Mouse (Mus musculus): Measurements from ENCODE around the gene Csf3r. TPM values are rescaled to one million over a fixed set of nuclear protein-coding genes. Genes with fewer than 3 reads are reported as not detected.
A peak's percentile ranks its signal among the peaks of the same experiment; 100 is the strongest.

Gene Csf3r
- polyA plus RNA-seq, 1 experiment from 2014 or later: 0.39 TPM

DNA sequence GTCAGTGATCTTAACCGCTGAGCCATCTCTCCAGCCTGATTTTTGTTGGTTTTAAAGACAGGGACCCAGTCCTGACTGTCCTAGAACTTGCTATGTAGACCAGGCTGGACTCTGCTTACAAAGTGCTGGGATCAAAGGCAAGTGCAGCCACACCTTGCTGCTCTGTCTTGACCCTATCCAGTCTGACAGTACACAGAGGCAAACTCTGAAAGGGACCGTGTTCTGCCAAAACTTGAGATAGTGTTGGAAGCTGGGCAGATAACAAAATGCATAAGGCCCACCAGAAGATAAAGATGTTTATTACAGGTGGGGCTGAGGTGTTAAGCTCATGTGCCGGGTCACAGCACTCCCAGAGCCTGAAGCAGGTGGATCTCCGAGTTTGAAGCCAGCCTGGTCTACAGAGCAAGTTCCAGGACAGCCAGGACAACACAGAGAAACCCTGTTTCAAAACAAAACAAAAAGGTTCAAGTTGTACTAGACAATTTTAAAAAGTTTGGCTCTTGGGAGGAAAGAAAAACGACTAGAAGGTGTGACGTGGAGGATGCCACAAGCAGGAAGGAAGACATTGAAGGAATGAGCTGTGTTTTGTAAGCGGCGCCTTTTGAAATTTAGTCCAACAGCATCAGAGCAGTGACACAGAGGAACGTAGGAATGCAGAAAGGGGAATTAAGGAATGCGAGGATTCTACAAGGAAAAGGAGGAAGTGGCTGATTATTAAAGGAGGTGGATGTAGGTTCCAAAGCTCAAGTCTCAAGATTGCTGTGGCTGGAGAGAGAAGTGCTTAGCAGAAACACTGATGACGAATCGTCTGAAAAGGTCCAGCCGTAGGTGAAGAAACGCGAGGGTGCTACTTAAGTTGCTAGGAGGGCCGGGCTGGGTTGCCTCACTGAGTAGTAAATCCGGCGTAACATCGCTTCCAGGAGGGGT lies 33.1 kb downstream of the Csf3r start:
- WGBS: 15% methylated on average over 19 of the region's 19 CpGs
- Histone ChIP-seq H3K27ac (peak overlapping the region; percentile 46; the same call in 1 of the 2 replicates), H3K9ac (replicated peaks) (peak overlapping the region; percentile 66), H3K36me3 (peaks cover 38% of the 10 kb centered on the region), H3K4me1 (replicated peaks) (peaks cover 18% of the 10 kb centered on the region), H3K9me3 (no peaks in the 10 kb centered on the region), H3K4me3 (replicated peaks) (peak overlapping the region; percentile 62), H3K27me3 (no peaks in the 10 kb centered on the region), H3K4me2 (peak overlapping the region; percentile 85)
- ATAC-seq (ENCODE audit: insufficient number of reproducible peaks, insufficient read depth, low FRiP score, low TSS enrichment, low read depth): no peak

- Histone ChIP-seq H3K4me1 (replicated peaks) (peaks cover 18% of the 10 kb centered on the region), H3K4me2 (peak within 1 kb of the TSS; percentile 85), H3K9ac (replicated peaks) (peak within 1 kb of the TSS; percentile 66), H3K9me3 (no peaks in the 10 kb centered on the region), H3K4me3 (replicated peaks) (peak within 1 kb of the TSS; percentile 62), H3K36me3 (peaks cover 29% of the 10 kb centered on the region), H3K27ac (peak within 1 kb of the TSS; percentile 46; the same call in 1 of the 2 replicates), H3K27me3 (no peaks in the 10 kb centered on the region)
- under 1% methylated on average over 57 of the region's 57 CpGs for WGBS
- peak; percentile 96 for ATAC-seq (ENCODE audit: insufficient number of reproducible peaks, insufficient read depth, low FRiP score, low TSS enrichment, low read depth)
Measured at GRCm38 (mm10) chr4:126058134-126058996, 34.0 kb downstream of the Csf3r start, which contains the start of gene Oscp1. Gene Oscp1, plus strand, starts transcription at chr4:126058565.

DNA sequence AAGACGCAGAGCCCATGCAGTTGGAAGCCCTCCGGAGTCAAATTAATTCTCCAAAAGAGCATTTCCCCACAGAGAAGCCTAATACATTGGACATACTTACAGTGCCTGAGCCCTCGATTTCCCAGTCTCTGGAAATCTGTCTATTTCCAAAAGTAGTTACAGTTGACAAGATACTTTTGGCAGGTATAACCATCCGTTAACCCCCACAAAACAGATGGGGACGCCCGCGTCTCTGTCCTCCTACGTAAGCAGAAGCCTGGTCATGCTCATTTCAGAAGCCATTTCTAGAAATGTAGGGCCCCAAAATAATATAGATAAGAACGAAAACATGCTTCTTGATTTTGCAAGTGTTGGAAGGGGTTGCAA lies 34.6 kb downstream of the Csf3r start:
- Histone ChIP-seq H3K4me1 (replicated peaks) (peaks cover 18% of the 10 kb centered on the region), H3K9me3 (no peaks in the 10 kb centered on the region), H3K4me2 (peak overlapping the region; percentile 85), H3K4me3 (replicated peaks) (peak overlapping the region; percentile 62), H3K27me3 (no peaks in the 10 kb centered on the region), H3K27ac (no peak overlapping the region), H3K9ac (replicated peaks) (peak overlapping the region; percentile 66), H3K36me3 (peaks cover 23% of the 10 kb centered on the region)
- 42% methylated on average over 9 of the region's 9 CpGs for WGBS
- ATAC-seq (ENCODE audit: insufficient number of reproducible peaks, insufficient read depth, low FRiP score, low TSS enrichment, low read depth): no peak

- ATAC-seq (ENCODE audit: insufficient number of reproducible peaks, insufficient read depth, low FRiP score, low TSS enrichment, low read depth): no peak
- 30% methylated on average over 1 of the region's 1 CpGs for WGBS
- no peak overlapping the region for H3K4me3 ChIP-seq (replicated peaks)
- H3K27ac ChIP-seq: no peak overlapping the region
- H3K4me1 ChIP-seq (replicated peaks): peaks cover 10% of the 10 kb centered on the region
- no peak overlapping the region for H3K4me2 ChIP-seq
- H3K9ac ChIP-seq (replicated peaks): no peak overlapping the region
- no peaks in the 10 kb centered on the region for H3K27me3 ChIP-seq
- no peaks in the 10 kb centered on the region for H3K36me3 ChIP-seq
- H3K9me3 ChIP-seq: no peaks in the 10 kb centered on the region
Measured at GRCm38 (mm10) chr4:126062856-126063255, 38.5 kb downstream of the Csf3r start.

DNA sequence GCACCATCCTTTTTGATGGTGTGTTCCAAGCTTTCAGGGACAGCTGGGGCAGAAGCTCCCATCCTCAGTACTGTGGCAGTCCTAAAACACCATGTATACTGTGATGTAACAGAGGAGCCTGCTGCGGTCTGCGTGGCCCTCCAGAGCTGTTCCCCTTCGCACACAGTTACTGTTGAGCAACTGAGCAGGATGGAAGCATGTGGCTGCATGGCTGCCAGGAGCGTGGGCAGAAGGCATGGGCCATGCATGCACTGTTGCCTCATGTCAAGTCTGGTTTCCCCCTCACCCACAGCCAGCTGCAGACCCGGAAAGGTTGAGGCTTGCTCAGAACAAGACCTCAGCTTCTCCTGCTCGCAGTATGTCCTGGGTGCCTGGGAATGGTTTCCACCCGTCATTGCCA lies 40.9 kb downstream of the Csf3r start:
- WGBS: 88% methylated on average over 7 of the region's 7 CpGs

GRCm38 (mm10) chr4:126067401-126068077 lies 43.2 kb downstream of the Csf3r start:
- Histone ChIP-seq H3K9ac (replicated peaks) (no peak overlapping the region), H3K36me3 (no peaks in the 10 kb centered on the region), H3K27me3 (no peaks in the 10 kb centered on the region), H3K27ac (no peak overlapping the region), H3K4me1 (replicated peaks) (no peaks in the 10 kb centered on the region), H3K9me3 (0 out of 2 replicates have a peak, but pooled peaks cover 3% of the 10 kb centered on the region), H3K4me2 (no peak overlapping the region), H3K4me3 (replicated peaks) (no peak overlapping the region)
- 68% methylated on average over 15 of the region's 15 CpGs for WGBS
- ATAC-seq (ENCODE audit: insufficient number of reproducible peaks, insufficient read depth, low FRiP score, low TSS enrichment, low read depth): no peak

More for the DNA sequence above, 40.9 kb downstream of the Csf3r start:
- Histone ChIP-seq H3K4me1 (replicated peaks) (no peaks in the 10 kb centered on the region), H3K4me2 (no peak overlapping the region), H3K9me3 (0 out of 2 replicates have a peak, but pooled peaks cover 3% of the 10 kb centered on the region), H3K27ac (no peak overlapping the region), H3K36me3 (no peaks in the 10 kb centered on the region), H3K27me3 (no peaks in the 10 kb centered on the region), H3K4me3 (replicated peaks) (no peak overlapping the region), H3K9ac (replicated peaks) (no peak overlapping the region)
- ATAC-seq (ENCODE audit: insufficient number of reproducible peaks, insufficient read depth, low FRiP score, low TSS enrichment, low read depth): no peak

- Histone ChIP-seq H3K27me3 (no peaks in the 10 kb centered on the region), H3K9me3 (0 out of 2 replicates have a peak, but pooled peaks cover 3% of the 10 kb centered on the region), H3K27ac (no peak overlapping the region), H3K9ac (replicated peaks) (no peak overlapping the region), H3K4me1 (replicated peaks) (no peaks in the 10 kb centered on the region), H3K36me3 (no peaks in the 10 kb centered on the region), H3K4me3 (replicated peaks) (no peak overlapping the region), H3K4me2 (no peak overlapping the region)
- 88% methylated on average over 6 of the region's 6 CpGs for WGBS
- ATAC-seq (ENCODE audit: insufficient number of reproducible peaks, insufficient read depth, low FRiP score, low TSS enrichment, low read depth): no peak
Measured at GRCm38 (mm10) chr4:126068842-126069241, 44.5 kb downstream of the Csf3r start.

DNA sequence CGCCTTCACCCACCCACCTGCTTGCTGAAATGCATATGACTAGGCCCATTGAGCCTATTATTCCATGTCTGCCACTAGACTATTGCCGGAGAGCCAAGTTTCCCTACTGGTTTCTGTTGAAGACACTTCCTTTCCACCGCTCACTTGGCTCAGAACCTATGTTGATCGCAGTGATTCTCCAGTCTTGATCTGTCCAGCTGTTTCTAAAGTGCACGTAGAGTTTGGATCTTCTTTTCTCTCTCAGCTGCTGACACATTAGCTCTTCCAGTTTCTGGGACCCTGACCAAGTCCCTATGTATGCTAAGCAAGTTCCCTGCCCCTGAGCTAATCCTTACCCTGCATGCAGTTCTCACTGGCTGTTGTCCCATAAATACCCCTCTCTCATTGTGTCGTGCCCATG lies 53.5 kb downstream of the Csf3r start:
- WGBS: 82% methylated on average over 6 of the region's 6 CpGs
- ATAC-seq (ENCODE audit: insufficient number of reproducible peaks, insufficient read depth, low FRiP score, low TSS enrichment, low read depth): no peak
- Histone ChIP-seq H3K4me3 (replicated peaks) (no peak overlapping the region), H3K36me3 (no peaks in the 10 kb centered on the region), H3K4me2 (no peak overlapping the region), H3K4me1 (replicated peaks) (no peaks in the 10 kb centered on the region), H3K9me3 (no peaks in the 10 kb centered on the region), H3K27ac (no peak overlapping the region), H3K27me3 (no peaks in the 10 kb centered on the region), H3K9ac (replicated peaks) (no peak overlapping the region)

DNA sequence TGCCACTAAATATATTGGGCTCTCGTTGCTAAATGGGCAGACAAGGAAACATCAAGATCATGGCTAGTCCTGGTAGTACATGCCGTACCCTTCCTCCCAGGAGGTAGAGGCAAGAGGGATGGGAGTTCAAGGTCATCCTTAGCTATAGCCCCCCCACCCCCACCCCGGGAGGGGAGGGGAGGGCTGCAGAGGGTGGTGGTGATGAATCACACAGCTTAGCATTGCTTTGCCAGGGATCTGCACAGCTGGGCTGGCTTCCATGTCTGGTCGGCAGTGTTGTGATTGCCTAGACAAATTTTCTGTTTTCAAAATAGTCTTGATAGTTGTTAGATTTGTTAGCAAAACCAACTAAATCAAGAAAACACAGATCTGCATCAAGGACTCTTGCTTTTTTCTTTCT lies 54.9 kb downstream of the Csf3r start:
- H3K9me3 ChIP-seq: no peaks in the 10 kb centered on the region
- 75% methylated on average over 4 of the region's 4 CpGs for WGBS
- no peak for ATAC-seq (ENCODE audit: insufficient number of reproducible peaks, insufficient read depth, low FRiP score, low TSS enrichment, low read depth)
- no peak overlapping the region for H3K4me2 ChIP-seq
- no peaks in the 10 kb centered on the region for H3K36me3 ChIP-seq
- H3K27me3 ChIP-seq: no peaks in the 10 kb centered on the region
- H3K4me3 ChIP-seq (replicated peaks): no peak overlapping the region
- H3K4me1 ChIP-seq (replicated peaks): no peaks in the 10 kb centered on the region
- no peak overlapping the region for H3K9ac ChIP-seq (replicated peaks)
- no peak overlapping the region for H3K27ac ChIP-seq

- Histone ChIP-seq H3K9me3 (no peaks in the 10 kb centered on the region), H3K27me3 (no peaks in the 10 kb centered on the region), H3K36me3 (no peaks in the 10 kb centered on the region), H3K9ac (replicated peaks) (no peak overlapping the region), H3K27ac (no peak overlapping the region), H3K4me1 (replicated peaks) (no peaks in the 10 kb centered on the region), H3K4me2 (no peak overlapping the region), H3K4me3 (replicated peaks) (no peak overlapping the region)
- no peak for ATAC-seq (ENCODE audit: insufficient number of reproducible peaks, insufficient read depth, low FRiP score, low TSS enrichment, low read depth)
- 96% methylated on average over 1 of the region's 1 CpGs for WGBS
Measured at GRCm38 (mm10) chr4:126081601-126082000, 57.3 kb downstream of the Csf3r start.

Measured in limb, embryonic 12.5 days (tissue).